Mouse (Mus musculus) thymus, adult 2 months (tissue): ENCODE data around the gene Cep85l.

Experiments used
- CTCF ChIP-seq: fragments of 200-500 bp; IDR thresholded peaks from 2 replicates; pipeline ENCODE4 v1.5.1; 2012; ENCODE audit warnings: mild to moderate bottlenecking, control low read depth, low read length, moderate library complexity, borderline replicate concordance; ENCODE audit not compliant: control insufficient read depth, poor library complexity, insufficient read depth; ENCODE audit errors: extremely low read depth
- POLR2A ChIP-seq: fragments of 200-500 bp; IDR thresholded peaks from 2 replicates; pipeline ENCODE4 v1.6.1; 2012; ENCODE audit warnings: mild to moderate bottlenecking, low read length, control low read depth, moderate library complexity; ENCODE audit not compliant: control insufficient read depth, poor library complexity, insufficient read depth; ENCODE audit errors: extremely low read depth

DNA sequence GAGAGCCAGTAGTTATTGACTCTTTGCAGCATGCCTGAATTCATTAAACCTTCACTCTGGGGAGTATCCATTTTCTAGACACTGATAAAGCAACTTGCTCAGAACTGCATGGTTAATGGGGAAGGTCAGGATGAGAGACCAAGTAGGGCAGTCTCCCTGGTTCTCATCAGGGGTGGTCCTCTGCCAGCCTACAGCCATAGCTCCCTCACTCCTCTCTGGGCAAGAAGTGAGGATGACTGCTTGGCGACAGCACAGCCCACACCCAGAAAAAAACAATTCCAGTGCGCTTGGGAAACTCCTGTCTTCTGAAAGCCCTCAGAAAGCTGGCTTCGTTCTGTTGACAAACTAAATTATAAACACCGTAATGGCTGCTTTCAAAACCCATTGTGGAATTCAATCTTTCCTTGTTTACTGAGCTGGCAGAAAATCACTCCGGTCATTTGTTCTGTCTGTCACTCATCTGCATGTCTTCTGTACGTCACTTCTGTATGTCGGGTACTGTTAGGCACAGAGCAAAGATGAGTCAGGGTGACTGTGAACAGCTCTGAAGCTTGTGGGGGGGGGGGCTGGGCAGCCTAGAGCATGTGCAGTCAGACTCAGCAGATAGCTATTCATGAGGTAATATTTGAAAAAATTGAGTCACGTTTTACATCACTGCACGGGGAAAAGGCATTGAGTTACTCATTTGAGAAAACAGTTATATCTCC, 15.3 kb upstream of the Cep85l start:
- no peak for TF ChIP-seq POLR2A
- no peak for TF ChIP-seq CTCF
